18 mouse cellular contexts compared by ENCODE assay signal in the genomic region with DNA sequence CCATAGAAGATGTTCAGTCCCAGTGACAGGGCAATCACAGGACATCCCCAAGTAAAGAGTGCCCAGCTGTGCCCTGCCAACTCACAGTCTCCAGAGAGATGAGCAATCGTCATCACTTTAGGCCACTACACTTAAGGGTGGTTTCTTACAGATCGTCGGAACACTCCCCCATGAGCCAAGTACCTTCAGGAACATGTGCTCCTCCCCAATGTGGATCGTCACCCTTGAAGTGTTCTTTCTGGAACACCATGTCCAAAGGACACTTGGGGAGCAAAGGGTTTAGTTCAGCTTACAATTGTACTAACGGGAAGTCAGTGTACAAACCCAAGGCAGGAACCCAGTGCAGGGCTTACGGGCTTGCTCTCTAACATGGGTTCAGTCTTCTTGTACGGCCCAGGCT. TPM values are rescaled to one million over a fixed set of nuclear protein-coding genes. Genes with fewer than 3 reads are reported as not detected.
"Had no signal": no experiment of that assay in that cellular context is flagged by ENCODE, and none has a peak within 500 bp of the region (broad histone marks: within the 10 kb centered on the region; RNA-seq: fewer than 3 reads in every experiment).

No protein-coding gene starts in this region.

- DNase-seq: retina, postnatal 1 day; right cerebral cortex, adult 18-20 months; right cerebral cortex, postnatal 14 days; right cerebral cortex, postnatal 25 days; right cerebral cortex, postnatal 4 days; spleen, adult 18-20 months; thymus, adult 18-20 months; thymus, adult 2 months; thymus, postnatal 14 days; thymus, postnatal 25 days; thymus, postnatal 36 days; thymus, postnatal 4 days had no signal

- H3K4me2 ChIP-seq: neural tube, embryonic 13.5 days; neural tube, embryonic 15.5 days; stomach, embryonic 15.5 days had no signal

- H3K27me3 ChIP-seq: neural tube, embryonic 15.5 days; stomach, embryonic 15.5 days had no signal

- H3K4me3 ChIP-seq: neural tube, embryonic 13.5 days; neural tube, embryonic 15.5 days; stomach, embryonic 15.5 days had no signal

- H3K9ac ChIP-seq: neural tube, embryonic 13.5 days; neural tube, embryonic 15.5 days; stomach, embryonic 15.5 days had no signal

- H3K36me3 ChIP-seq: neural tube, embryonic 13.5 days; neural tube, embryonic 15.5 days; stomach, embryonic 15.5 days had no signal

- H3K27ac ChIP-seq: neural tube, embryonic 13.5 days; neural tube, embryonic 15.5 days; stomach, postnatal 0 days had no signal

- H3K9me3 ChIP-seq: neural tube, embryonic 13.5 days; neural tube, embryonic 15.5 days; stomach, embryonic 15.5 days had no signal

RNA-seq across cellular contexts. Expression of a gene that starts 46.1 kb away (rescaled TPM):
- polyA plus RNA-seq: neural tube, embryonic 13.5 days; neural tube, embryonic 14.5 days; neural tube, embryonic 15.5 days; stomach, embryonic 14.5 days had no signal
